Mouse (Mus musculus) liver, adult 2 months (tissue): ENCODE data around the gene Cetn4.
A peak's percentile ranks its signal among the peaks of the same experiment; 100 is the strongest.

ENCODE experiments used
- CTCF ChIP-seq: fragments of 200-500 bp; IDR thresholded peaks from 2 replicates; pipeline ENCODE4 v1.5.1; 2011; ENCODE audit warnings: low read depth, low read length, control low read depth
- POLR2A ChIP-seq: fragments of 200-500 bp; IDR thresholded peaks from 2 replicates; pipeline ENCODE4 v1.6.1; 2011; ENCODE audit warnings: low read length, control low read depth; ENCODE audit not compliant: insufficient read depth; ENCODE audit errors: extremely low read depth

DNA sequence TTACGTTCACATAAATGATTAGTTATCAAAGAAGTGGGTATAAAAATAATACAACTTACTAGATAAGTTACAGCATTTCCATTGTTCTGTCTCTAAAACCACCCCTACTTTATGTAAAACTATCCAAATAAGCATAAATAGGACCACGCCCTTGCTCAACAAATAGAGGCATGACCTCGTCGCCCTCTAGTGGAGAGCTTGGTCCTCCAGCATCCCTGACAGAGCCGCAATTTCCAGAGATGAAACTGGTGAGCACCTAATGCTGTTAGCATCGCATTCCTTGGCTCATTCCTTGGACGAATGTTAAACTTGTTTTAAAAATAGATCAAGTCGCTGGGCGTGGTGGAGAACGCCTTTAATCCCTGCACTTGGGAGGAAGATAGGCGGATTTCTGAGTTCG is 9.8 kb downstream of the Cetn4 start:
- TF ChIP-seq CTCF = peak; percentile 70
- TF ChIP-seq POLR2A = no peak
